In genomic region chr17:69492368-69492767, GRCm38 (mm10) we compare ENCODE assay signal across 25 mouse cellular contexts. TPM values are rescaled to one million over a fixed set of nuclear protein-coding genes. Genes with fewer than 3 reads are reported as not detected.
A peak's percentile ranks its signal among the peaks of the same experiment; 100 is the strongest.
DNase-seq lines count a peak whose midpoint lies in the region; ATAC-seq lines count a peak whose summit lies in the region.
"Had no signal": no experiment of that assay in that cellular context is flagged by ENCODE, and none has a peak within 500 bp of the region (broad histone marks: within the 10 kb centered on the region; RNA-seq: fewer than 3 reads in every experiment).

No protein-coding gene starts in this region.

- H3K9me3 ChIP-seq in forebrain, embryonic 14.5 days (replicated peaks; ENCODE audit: control insufficient read depth, low read length): no peaks in the 10 kb centered on the region
- H3K9me3 ChIP-seq: embryonic facial prominence, embryonic 13.5 days; heart, embryonic 10.5 days; hindbrain, embryonic 12.5 days; intestine, embryonic 15.5 days; midbrain, embryonic 10.5 days had no signal

- H3K4me2 ChIP-seq in forebrain, embryonic 14.5 days (ENCODE audit: low read length): no peak overlapping the region
- H3K4me2 ChIP-seq: embryonic facial prominence, embryonic 13.5 days; hindbrain, embryonic 12.5 days; intestine, embryonic 15.5 days; liver, embryonic 12.5 days; lung, embryonic 14.5 days had no signal

- H3K27ac ChIP-seq in forebrain, embryonic 14.5 days (ENCODE audit: low read depth, low read length): no peak overlapping the region
- H3K27ac ChIP-seq: embryonic facial prominence, embryonic 13.5 days; heart, embryonic 10.5 days; hindbrain, embryonic 12.5 days; intestine, embryonic 15.5 days; liver, embryonic 12.5 days; midbrain, embryonic 10.5 days had no signal

- H3K4me1 ChIP-seq in forebrain, embryonic 14.5 days (ENCODE audit: control insufficient read depth, insufficient read depth, low read length): no peaks in the 10 kb centered on the region
- H3K4me1 ChIP-seq: embryonic facial prominence, embryonic 13.5 days; heart, embryonic 10.5 days; hindbrain, embryonic 12.5 days; intestine, embryonic 15.5 days; liver, embryonic 12.5 days; midbrain, embryonic 10.5 days had no signal

- no peaks in the 10 kb centered on the region for H3K27me3 ChIP-seq in forebrain, embryonic 14.5 days (replicated peaks; ENCODE audit: control insufficient read depth, insufficient read depth, low read length)
- H3K27me3 ChIP-seq: embryonic facial prominence, embryonic 13.5 days; hindbrain, embryonic 12.5 days; intestine, embryonic 15.5 days; liver, embryonic 12.5 days had no signal

- no peak; the same call in 1 of the 2 replicates for ATAC-seq in cerebellum, adult (ENCODE audit: insufficient number of reproducible peaks, low FRiP score, low TSS enrichment)
- no peak for ATAC-seq in forebrain, embryonic 14.5 days
- ATAC-seq: intestine, embryonic 15.5 days; liver, embryonic 12.5 days had no signal

- no peak overlapping the region for H3K4me3 ChIP-seq in forebrain, embryonic 14.5 days (ENCODE audit: low read depth, low read length)
- H3K4me3 ChIP-seq: embryonic facial prominence, embryonic 13.5 days; heart, embryonic 10.5 days; hindbrain, embryonic 12.5 days; intestine, embryonic 15.5 days; liver, embryonic 12.5 days; midbrain, embryonic 10.5 days had no signal

- peak; percentile 21 for DNase-seq in cerebellum, adult 11-12 months
- peak; percentile 27 to 36 for DNase-seq in layer of hippocampus, adult 8-10 months (ENCODE audit: low spot score in 2 of 2)
- DNase-seq in layer of hippocampus, postnatal 14 days (ENCODE audit: low spot score in 2 of 2): no peak
- DNase-seq in right cerebral cortex, adult 18-20 months: peak; percentile 24
- no peak for DNase-seq in right cerebral cortex, postnatal 4 days
- no peak for DNase-seq in forebrain, embryonic 14.5 days (ENCODE audit: low spot score)
- no peak for DNase-seq in ovary, postnatal 14 days (ENCODE audit: low spot score)
- DNase-seq: gastrocnemius, postnatal 25 days; heart, postnatal 10 days; layer of hippocampus, postnatal 36 days; lung, embryonic 14.5 days; lung, postnatal 4 days; thymus, postnatal 4 days had no signal

- 73% methylated on average over 6 of the region's 6 CpGs for WGBS in forebrain, embryonic 14.5 days

- H3K9ac ChIP-seq in forebrain, embryonic 14.5 days (ENCODE audit: low read length): no peak overlapping the region
- H3K9ac ChIP-seq: embryonic facial prominence, embryonic 13.5 days; hindbrain, embryonic 12.5 days; intestine, embryonic 15.5 days; liver, embryonic 12.5 days; lung, embryonic 14.5 days had no signal

- H3K36me3 ChIP-seq in forebrain, embryonic 14.5 days (ENCODE audit: control insufficient read depth, insufficient read depth, low read length): no peaks in the 10 kb centered on the region
- H3K36me3 ChIP-seq: embryonic facial prominence, embryonic 13.5 days; heart, embryonic 10.5 days; hindbrain, embryonic 12.5 days; intestine, embryonic 15.5 days; liver, embryonic 12.5 days; midbrain, embryonic 10.5 days had no signal

RNA-seq across cellular contexts. Expression of gene Akain1, which starts 53.2 kb away (rescaled TPM):
- 10 to 100 TPM; 14.6 to 17.5 (median 16.6) TPM for total RNA-seq in layer of hippocampus, adult 8-10 months (2022)
- total RNA-seq in layer of hippocampus, postnatal 14 days (2021): 1 to 10 TPM; 8.9 to 9.1 TPM
- 0.21 and 0.36 TPM in 2 replicates for polyA plus RNA-seq in forebrain, embryonic 14.5 days (2014; fragmentation: Nextera tagmentation; extraction: Ambion mirVana)
- total RNA-seq: adrenal gland, adult 18-20 months; gastrocnemius, postnatal 25 days; heart, postnatal 10 days; MEL had no signal
- polyA plus RNA-seq: embryonic facial prominence, embryonic 13.5 days; heart, embryonic 10.5 days; intestine, embryonic 15.5 days; kidney, embryonic 16.5 days; limb, embryonic 11.5 days; liver, embryonic 12.5 days; lung, embryonic 14.5 days; midbrain, embryonic 10.5 days; testis, adult 2 months had no signal

Comparison
In these comparisons a context has a peak if more than half of its experiments do, and no peak if none do; other contexts are left out.
1. DNase-seq: peak in cerebellum, adult 11-12 months (single experiment), layer of hippocampus, adult 8-10 months (2 of 2) and right cerebral cortex, adult 18-20 months (single experiment); none in layer of hippocampus, postnatal 14 days (0 of 2), right cerebral cortex, postnatal 4 days (single experiment), forebrain, embryonic 14.5 days (single experiment) and ovary, postnatal 14 days (single experiment).